Mouse (Mus musculus) MEL (cell line): ENCODE results near the gene Osbpl10.

Source experiments
- CTCF ChIP-seq, 3 experiments: IDR thresholded peaks in 2 of 3; conservative IDR thresholded peaks in 1 of 3; 2 replicates each; pipeline ENCODE4 v1.5.1; 2011 to 2012; ENCODE audit warnings: low read length in 3 of 3, low read depth in 2 of 3, mild to moderate bottlenecking in 2 of 3, improper control_type of control experiment in 1 of 3, inconsistent platforms in 1 of 3, mixed read lengths in 1 of 3, moderate library complexity in 1 of 3; ENCODE audit not compliant: control insufficient read depth in 1 of 3, insufficient read depth in 1 of 3, poor library complexity in 1 of 3, severe bottlenecking in 1 of 3
- ELF1 ChIP-seq: IDR thresholded peaks from 2 replicates; pipeline ENCODE4 v1.6.1; 2014; ENCODE audit warnings: low read depth, mild to moderate bottlenecking, inconsistent platforms, low read length, improper control_type of control experiment, moderate library complexity
- GABPA ChIP-seq: IDR thresholded peaks from 2 replicates; pipeline ENCODE4 v1.6.1; 2012; ENCODE audit warnings: low read depth, mild to moderate bottlenecking, inconsistent platforms, low read length, improper control_type of control experiment, moderate library complexity
- HCFC1 ChIP-seq: IDR thresholded peaks from 2 replicates; pipeline ENCODE4 v1.6.1; 2012; ENCODE audit warnings: low read depth, mild to moderate bottlenecking, inconsistent platforms, low read length, improper control_type of control experiment, moderate library complexity
- MAFK ChIP-seq: IDR thresholded peaks from 2 replicates; pipeline ENCODE4 v1.6.1; 2011; ENCODE audit warnings: low read depth, mild to moderate bottlenecking, low read length, improper control_type of control experiment, borderline replicate concordance
- MXI1 ChIP-seq: IDR thresholded peaks from 2 replicates; pipeline ENCODE4 v1.6.1; 2011; ENCODE audit warnings: mild to moderate bottlenecking, low read depth, low read length, improper control_type of control experiment
- NELFE ChIP-seq: IDR thresholded peaks from 2 replicates; pipeline ENCODE4 v1.6.1; 2011; ENCODE audit warnings: low read depth, low read length, improper control_type of control experiment
- RAD21 ChIP-seq: IDR thresholded peaks from 2 replicates; pipeline ENCODE4 v1.6.1; 2011; ENCODE audit warnings: mild to moderate bottlenecking, low read depth, low read length, improper control_type of control experiment
- SMC3 ChIP-seq: IDR thresholded peaks from 2 replicates; pipeline ENCODE4 v1.6.1; 2011; ENCODE audit warnings: low read depth, low read length, improper control_type of control experiment
- TAL1 ChIP-seq: IDR thresholded peaks from 2 replicates; pipeline ENCODE4 v1.6.1; 2012; ENCODE audit warnings: mild to moderate bottlenecking, inconsistent platforms, low read length, moderate library complexity, mixed read lengths
- TBP ChIP-seq: IDR thresholded peaks from 2 replicates; pipeline ENCODE4 v1.8.0; 2011; ENCODE audit warnings: low read depth, low read length, improper control_type of control experiment
- ZC3H11A ChIP-seq: IDR thresholded peaks from 2 replicates; pipeline ENCODE4 v1.6.1; 2012; ENCODE audit warnings: low read depth, mild to moderate bottlenecking, inconsistent platforms, low read length, improper control_type of control experiment
- ZMIZ1 ChIP-seq: IDR thresholded peaks from 2 replicates; pipeline ENCODE4 v1.6.1; 2012; ENCODE audit warnings: low read depth, mild to moderate bottlenecking, inconsistent platforms, low read length, improper control_type of control experiment, moderate library complexity

GRCm38 (mm10) chr9:115058806-115059205 is 80.4 kb downstream of the Osbpl10 start:
- no peak for TF ChIP-seq ZMIZ1
- TF ChIP-seq CTCF (IDR thresholded peaks at IDR 0.05 in 2 of 3, conservative IDR thresholded peaks at IDR 0.05 in 1 of 3; ENCODE audit: control insufficient read depth in 1 of 3, insufficient read depth in 1 of 3, low read depth in 2 of 3, low read length in 3 of 3, poor library complexity in 1 of 3, severe bottlenecking in 1 of 3): no peak
- no peak for TF ChIP-seq MXI1
- TF ChIP-seq RAD21: no peak
- TF ChIP-seq TBP: no peak
- no peak for TF ChIP-seq SMC3
- no peak for TF ChIP-seq HCFC1
- no peak for TF ChIP-seq ZC3H11A
- TF ChIP-seq NELFE: no peak
- no peak for TF ChIP-seq MAFK
- no peak for TF ChIP-seq ELF1
- TF ChIP-seq GABPA: no peak
- TF ChIP-seq TAL1: no peak
